8 mouse cellular contexts compared by ENCODE assay signal in genomic region chr3:95856115-95856514, GRCm38 (mm10). TPM values are rescaled to one million over a fixed set of nuclear protein-coding genes. Genes with fewer than 3 reads are reported as not detected.
A peak's percentile ranks its signal among the peaks of the same experiment; 100 is the strongest.
DNase-seq lines count a peak whose midpoint lies in the region; ATAC-seq and TF ChIP-seq lines count a peak whose summit lies in the region.

No protein-coding gene starts in this region.

- ATAC-seq in heart, embryonic 12.5 days (ENCODE audit: insufficient number of reproducible peaks, low FRiP score) = no peak
- ATAC-seq in forebrain, embryonic 15.5 days (replicated peaks) = no peak; the same call in 1 of the 2 replicates
- ATAC-seq in megakaryocyte, adult 5-6 weeks (ENCODE audit: poor library complexity, severe bottlenecking) = 0 out of 2 replicates have a peak, but pooled peaks have one; percentile 2

- peak overlapping the region; percentile 95 for H3K9ac ChIP-seq in heart, embryonic 12.5 days
- H3K9ac ChIP-seq in ES-E14 (ENCODE audit: insufficient read depth, low read depth, low read length, poor library complexity, severe bottlenecking) = peak overlapping the region; percentile 75
- peak overlapping the region; percentile 87 for H3K9ac ChIP-seq in forebrain, embryonic 15.5 days (replicated peaks)

- peak overlapping the region; percentile 93 for H3K4me2 ChIP-seq in heart, embryonic 12.5 days
- H3K4me2 ChIP-seq in forebrain, embryonic 15.5 days (replicated peaks) = peak overlapping the region; percentile 76

- in situ Hi-C loops in ES-E14 (cut with MboI; ENCODE audit: low sequenced_read_pairs in 2 of 2, unreplicated experiment in 2 of 2) = no loop called here

- no peak for DNase-seq in heart, adult 11 months
- no peak for DNase-seq in ES-E14 (ENCODE audit: low read depth, low spot score)
- DNase-seq in cerebellum, adult 8-10 months = no peak
- DNase-seq in cerebellum, adult 11-12 months = no peak
- DNase-seq in adrenal gland, postnatal 4 days (ENCODE audit: low spot score in 2 of 2) = no peak

- peak overlapping the region; percentile 65; the same call in 1 of the 2 replicates for H3K27ac ChIP-seq in heart, embryonic 12.5 days (ENCODE audit: poor library complexity, severe bottlenecking)
- peak overlapping the region; percentile 14; the same call in 1 of the 2 replicates for H3K27ac ChIP-seq in ES-E14 (ENCODE audit: insufficient read depth, low read depth, low read length, poor library complexity, severe bottlenecking)
- H3K27ac ChIP-seq in forebrain, embryonic 15.5 days (replicated peaks) = peak overlapping the region; percentile 72

- H3K4me1 ChIP-seq in heart, embryonic 12.5 days (replicated peaks) = peaks cover 2% of the 10 kb centered on the region; the same call in 1 of the 2 replicates
- peaks cover 0 to 5% of the 10 kb centered on the region in 2 experiments; a peak in 1 of 4 replicates for H3K4me1 ChIP-seq in ES-E14 (ENCODE audit: control insufficient read depth in 2 of 2, insufficient read depth in 2 of 2, low read length in 2 of 2, poor library complexity in 1 of 2)
- peaks cover 18% of the 10 kb centered on the region for H3K4me1 ChIP-seq in forebrain, embryonic 15.5 days

- 21% methylated on average over 7 of the region's 7 CpGs for WGBS in heart, embryonic 12.5 days
- 25% methylated on average over 7 of the region's 7 CpGs for WGBS in forebrain, embryonic 15.5 days

- H3K27me3 ChIP-seq in heart, embryonic 12.5 days (replicated peaks) = no peaks in the 10 kb centered on the region
- no peaks in the 10 kb centered on the region for H3K27me3 ChIP-seq in forebrain, embryonic 15.5 days

- H3K9me3 ChIP-seq in heart, embryonic 12.5 days (replicated peaks) = no peaks in the 10 kb centered on the region
- H3K9me3 ChIP-seq in ES-E14 (ENCODE audit: control insufficient read depth, insufficient read depth, low read depth, low read length) = no peaks in the 10 kb centered on the region
- no peaks in the 10 kb centered on the region for H3K9me3 ChIP-seq in forebrain, embryonic 15.5 days

- H3K36me3 ChIP-seq in heart, embryonic 12.5 days = peaks cover 22% of the 10 kb centered on the region
- peaks cover 15% of the 10 kb centered on the region for H3K36me3 ChIP-seq in ES-E14 (ENCODE audit: control insufficient read depth, insufficient read depth, low read length, poor library complexity, severe bottlenecking)
- peaks cover 21% of the 10 kb centered on the region for H3K36me3 ChIP-seq in forebrain, embryonic 15.5 days

- H3K4me3 ChIP-seq in heart, embryonic 12.5 days = peak overlapping the region; percentile 96
- peak overlapping the region; percentile 76 to 97 for H3K4me3 ChIP-seq in ES-E14 (ENCODE audit: insufficient read depth in 1 of 2, low read depth in 1 of 2, low read length in 2 of 2, poor library complexity in 1 of 2, severe bottlenecking in 1 of 2)
- H3K4me3 ChIP-seq in forebrain, embryonic 15.5 days = peak overlapping the region; percentile 95

TF ChIP-seq in ES-E14, 5 proteins besides CTCF, POLR2A, EP300 and RAD21:
- TF ChIP-seq ZC3H11A (IDR thresholded peaks at IDR 0.05; ENCODE audit: borderline replicate concordance, low read depth, low read length) = no peak
- TF ChIP-seq ZNF384 (IDR thresholded peaks at IDR 0.05; ENCODE audit: low read depth, low read length) = 0 out of 2 replicates have a peak, but pooled peaks have one; percentile 0
- no peak for TF ChIP-seq HCFC1 (IDR thresholded peaks at IDR 0.05; ENCODE audit: borderline replicate concordance, insufficient read depth, low read length)
- no peak for TF ChIP-seq MAFK (IDR thresholded peaks at IDR 0.05; ENCODE audit: insufficient read depth, low read depth, low read length)
- no peak for TF ChIP-seq CHD2 (IDR thresholded peaks at IDR 0.05; ENCODE audit: low read depth, low read length)

RNA-seq across cellular contexts. Expression of gene Prpf3, which starts 0.4 kb away (rescaled TPM):
- 36.6 and 36.7 TPM in 2 replicates for polyA plus RNA-seq in heart, embryonic 12.5 days (2016; fragmentation: Nextera tagmentation; extraction: Ambion mirVana)
- 48.6 and 50.5 TPM in 2 replicates for total RNA-seq in ES-E14 (2012; rRNA removed)
- 42.9 and 43.0 TPM in 2 replicates for polyA plus RNA-seq in forebrain, embryonic 15.5 days (2015; fragmentation: Nextera tagmentation; extraction: Ambion mirVana)
- total RNA-seq in megakaryocyte, adult 5-6 weeks (2015) = 27.3 and 29.1 TPM in 2 replicates
- 15.7 and 25.9 TPM in 2 replicates for total RNA-seq in megakaryocyte, adult 5-6 weeks (2017)
- 10 to 100 TPM; 31.9 to 34.7 TPM for total RNA-seq in adrenal gland, postnatal 4 days (2021)

RNA-seq across cellular contexts. Expression of gene Mrps21, which starts 15.2 kb away (rescaled TPM):
- 405 and 408 TPM in 2 replicates for polyA plus RNA-seq in heart, embryonic 12.5 days (2016; fragmentation: Nextera tagmentation; extraction: Ambion mirVana)
- 198 and 224 TPM in 2 replicates for total RNA-seq in ES-E14 (2012; rRNA removed)
- 294 and 306 TPM in 2 replicates for polyA plus RNA-seq in forebrain, embryonic 15.5 days (2015; fragmentation: Nextera tagmentation; extraction: Ambion mirVana)
- 143 and 165 TPM in 2 replicates for total RNA-seq in megakaryocyte, adult 5-6 weeks (2015)
- total RNA-seq in megakaryocyte, adult 5-6 weeks (2017) = 333 and 410 TPM in 2 replicates
- 100 to 1,000 TPM; 178 to 200 TPM for total RNA-seq in adrenal gland, postnatal 4 days (2021)

RNA-seq across cellular contexts. Expression of gene Ciart, which starts 25.9 kb away (rescaled TPM):
- polyA plus RNA-seq in heart, embryonic 12.5 days (2016; fragmentation: Nextera tagmentation; extraction: Ambion mirVana) = 5.5 and 6.8 TPM in 2 replicates
- 8.6 and 14.1 TPM in 2 replicates for total RNA-seq in ES-E14 (2012; rRNA removed)
- polyA plus RNA-seq in forebrain, embryonic 15.5 days (2015; fragmentation: Nextera tagmentation; extraction: Ambion mirVana) = 4.3 TPM in 2 replicates
- total RNA-seq in megakaryocyte, adult 5-6 weeks (2015) = 1.0 and 1.2 TPM in 2 replicates
- 0.85 and 1.6 TPM in 2 replicates for total RNA-seq in megakaryocyte, adult 5-6 weeks (2017)
- 1 to 10 TPM; 1.7 to 2.2 TPM for total RNA-seq in adrenal gland, postnatal 4 days (2021)

RNA-seq across cellular contexts. Expression of gene BC028528, which starts 35.7 kb away (rescaled TPM):
- polyA plus RNA-seq in heart, embryonic 12.5 days (2016; fragmentation: Nextera tagmentation; extraction: Ambion mirVana) = 26.1 and 26.3 TPM in 2 replicates
- total RNA-seq in ES-E14 (2012; rRNA removed) = 6.4 and 9.5 TPM in 2 replicates
- polyA plus RNA-seq in forebrain, embryonic 15.5 days (2015; fragmentation: Nextera tagmentation; extraction: Ambion mirVana) = 12.7 and 14.7 TPM in 2 replicates
- 88.2 and 97.9 TPM in 2 replicates for total RNA-seq in megakaryocyte, adult 5-6 weeks (2015)
- 114 and 117 TPM in 2 replicates for total RNA-seq in megakaryocyte, adult 5-6 weeks (2017)
- total RNA-seq in adrenal gland, postnatal 4 days (2021) = 10 to 100 TPM; 21.3 to 21.5 TPM

RNA-seq across cellular contexts. Expression of gene Rprd2, which starts 37.5 kb away (rescaled TPM):
- 25.5 and 25.9 TPM in 2 replicates for polyA plus RNA-seq in heart, embryonic 12.5 days (2016; fragmentation: Nextera tagmentation; extraction: Ambion mirVana)
- total RNA-seq in ES-E14 (2012; rRNA removed) = 14.9 and 16.2 TPM in 2 replicates
- polyA plus RNA-seq in forebrain, embryonic 15.5 days (2015; fragmentation: Nextera tagmentation; extraction: Ambion mirVana) = 21.9 and 22.1 TPM in 2 replicates
- 51.6 and 57.0 TPM in 2 replicates for total RNA-seq in megakaryocyte, adult 5-6 weeks (2015)
- total RNA-seq in megakaryocyte, adult 5-6 weeks (2017) = 17.9 and 26.9 TPM in 2 replicates
- total RNA-seq in adrenal gland, postnatal 4 days (2021) = 10 to 100 TPM; 56.5 to 64.1 TPM

Comparison
In these comparisons a context has a peak if more than half of its experiments do, and no peak if none do; other contexts are left out.
1. H3K27ac ChIP-seq: peak in every context shown above with its lines; median percentile 72 in forebrain, embryonic 15.5 days; 65 in heart, embryonic 12.5 days; 14 in ES-E14.